ENCODE assay signal across 24 mouse cellular contexts in genomic region chr4:153002516-153002915, GRCm38 (mm10).
A peak's percentile ranks its signal among the peaks of the same experiment; 100 is the strongest.
DNase-seq lines count a peak whose midpoint lies in the region; ATAC-seq and TF ChIP-seq lines count a peak whose summit lies in the region.
"Had no signal": no experiment of that assay in that cellular context is flagged by ENCODE, and none has a peak within 500 bp of the region (broad histone marks: within the 10 kb centered on the region; RNA-seq: fewer than 3 reads in every experiment).

No protein-coding gene starts in this region.

- H3K79me2 ChIP-seq in liver, adult 2 months (ENCODE audit: control insufficient read depth, insufficient read depth, low read length) = no peaks in the 10 kb centered on the region

- intact Hi-C loops in heart, postnatal 25 days (cut with DNase I) = no loop called here

- 74% methylated on average over 4 of the region's 4 CpGs for WGBS in forebrain, embryonic 16.5 days
- WGBS in forebrain, embryonic 11.5 days = 84% methylated on average over 4 of the region's 4 CpGs
- WGBS in liver, adult 2 months = 47% methylated on average over 4 of the region's 4 CpGs
- WGBS in liver, embryonic 11.5 days = 64% methylated on average over 4 of the region's 4 CpGs
- 48% methylated on average over 4 of the region's 4 CpGs for WGBS in liver, embryonic 16.5 days (ENCODE audit: insufficient replicate concordance)

- H3K27ac ChIP-seq in forebrain, embryonic 16.5 days (ENCODE audit: low read length) = peak overlapping the region; percentile 16; the same call in 1 of the 2 replicates
- no peak overlapping the region for H3K27ac ChIP-seq in forebrain, embryonic 11.5 days (ENCODE audit: low read depth, low read length)
- H3K27ac ChIP-seq in liver, adult 2 months (replicated peaks; ENCODE audit: insufficient read depth, low read depth, low read length) = peak overlapping the region; percentile 84
- H3K27ac ChIP-seq in liver, embryonic 11.5 days (ENCODE audit: low read depth, low read length) = no peak overlapping the region
- no peak overlapping the region for H3K27ac ChIP-seq in liver, embryonic 16.5 days (ENCODE audit: low read length)
- H3K27ac ChIP-seq: embryonic facial prominence, embryonic 13.5 days; forebrain, embryonic 13.5 days; intestine, embryonic 15.5 days; left cerebral cortex, adult 2 months; limb, embryonic 13.5 days; midbrain, embryonic 12.5 days had no signal

- H3K36me3 ChIP-seq in forebrain, embryonic 16.5 days (ENCODE audit: control insufficient read depth, insufficient read depth) = no peaks in the 10 kb centered on the region
- H3K36me3 ChIP-seq in forebrain, embryonic 11.5 days (ENCODE audit: control insufficient read depth, insufficient read depth, low read length) = no peaks in the 10 kb centered on the region
- H3K36me3 ChIP-seq in liver, adult 2 months (ENCODE audit: control insufficient read depth, insufficient read depth, low read length) = no peaks in the 10 kb centered on the region
- no peaks in the 10 kb centered on the region for H3K36me3 ChIP-seq in liver, embryonic 11.5 days (ENCODE audit: control insufficient read depth, insufficient read depth, low read length)
- no peaks in the 10 kb centered on the region for H3K36me3 ChIP-seq in liver, embryonic 16.5 days (ENCODE audit: control insufficient read depth, insufficient read depth)
- H3K36me3 ChIP-seq: embryonic facial prominence, embryonic 13.5 days; hindbrain, embryonic 10.5 days; intestine, embryonic 15.5 days; limb, embryonic 13.5 days; midbrain, embryonic 12.5 days had no signal

- no peak for TF ChIP-seq CTCF in liver, adult 2 months (IDR thresholded peaks at IDR 0.05; ENCODE audit: low read depth, low read length)

- DNase-seq in forebrain, embryonic 11.5 days (ENCODE audit: low spot score) = no peak
- DNase-seq in liver, adult 2 months (ENCODE audit: extremely low read depth, low read depth, low spot score) = peak; percentile 84
- no peak for DNase-seq in liver, embryonic 11.5 days (ENCODE audit: low spot score)
- peak; percentile 74 for DNase-seq in brain, adult 2 months (ENCODE audit: low read depth, low spot score)
- DNase-seq in heart, postnatal 25 days (ENCODE audit: low spot score) = no peak
- DNase-seq: cerebellum, adult 8-10 months; cerebellum, postnatal 36 days; embryo, embryonic 11 days; kidney, adult 8-10 months; kidney, postnatal 36 days; thymus, postnatal 4 days had no signal

- no peaks in the 10 kb centered on the region for H3K9me3 ChIP-seq in forebrain, embryonic 16.5 days (ENCODE audit: control insufficient read depth, low read length)
- H3K9me3 ChIP-seq in forebrain, embryonic 11.5 days (ENCODE audit: control insufficient read depth, low read length) = no peaks in the 10 kb centered on the region
- H3K9me3 ChIP-seq in liver, embryonic 11.5 days (ENCODE audit: control insufficient read depth, low read length) = no peaks in the 10 kb centered on the region; the same call in 1 of the 2 replicates
- H3K9me3 ChIP-seq in liver, embryonic 16.5 days (replicated peaks; ENCODE audit: control insufficient read depth, low read length) = no peaks in the 10 kb centered on the region; the same call in none of the 2 replicates
- H3K9me3 ChIP-seq: embryonic facial prominence, embryonic 13.5 days; forebrain, embryonic 13.5 days; intestine, embryonic 15.5 days; midbrain, embryonic 12.5 days had no signal

- no peak overlapping the region for H3K4me2 ChIP-seq in forebrain, embryonic 16.5 days (ENCODE audit: low read length)
- H3K4me2 ChIP-seq in forebrain, embryonic 11.5 days (ENCODE audit: low read depth, low read length, severe bottlenecking) = no peak overlapping the region
- H3K4me2 ChIP-seq in liver, embryonic 11.5 days = no peak overlapping the region
- no peak overlapping the region for H3K4me2 ChIP-seq in liver, embryonic 16.5 days (ENCODE audit: low read depth, low read length)
- H3K4me2 ChIP-seq: embryonic facial prominence, embryonic 13.5 days; forebrain, embryonic 13.5 days; heart, embryonic 11.5 days; intestine, embryonic 15.5 days; limb, embryonic 13.5 days; lung, embryonic 14.5 days; midbrain, embryonic 12.5 days had no signal

- H3K9ac ChIP-seq in forebrain, embryonic 16.5 days (replicated peaks; ENCODE audit: low read depth, low read length) = no peak overlapping the region
- H3K9ac ChIP-seq in forebrain, embryonic 11.5 days (ENCODE audit: low read length) = no peak overlapping the region
- H3K9ac ChIP-seq in liver, adult 2 months (ENCODE audit: low read depth, low read length) = no peak overlapping the region
- H3K9ac ChIP-seq in liver, embryonic 11.5 days (ENCODE audit: low read depth, low read length) = no peak overlapping the region
- no peak overlapping the region for H3K9ac ChIP-seq in liver, embryonic 16.5 days (ENCODE audit: low read depth, low read length)
- H3K9ac ChIP-seq: embryonic facial prominence, embryonic 13.5 days; forebrain, embryonic 13.5 days; intestine, embryonic 15.5 days; limb, embryonic 13.5 days; lung, embryonic 14.5 days; midbrain, embryonic 12.5 days had no signal

- ATAC-seq in forebrain, embryonic 16.5 days = no peak
- ATAC-seq in forebrain, embryonic 11.5 days (replicated peaks; ENCODE audit: low FRiP score) = no peak
- ATAC-seq in liver, embryonic 11.5 days (replicated peaks; ENCODE audit: low FRiP score) = no peak
- ATAC-seq in liver, embryonic 16.5 days (ENCODE audit: low read depth) = peak; percentile 45; the same call in 1 of the 2 replicates
- ATAC-seq: forebrain, embryonic 13.5 days; hindbrain, embryonic 16.5 days; intestine, embryonic 15.5 days had no signal

- H3K4me1 ChIP-seq in forebrain, embryonic 16.5 days (replicated peaks; ENCODE audit: control insufficient read depth, insufficient read depth, low read length) = no peaks in the 10 kb centered on the region
- no peaks in the 10 kb centered on the region for H3K4me1 ChIP-seq in forebrain, embryonic 11.5 days (replicated peaks; ENCODE audit: control insufficient read depth, insufficient read depth, low read length)
- peaks cover 5% of the 10 kb centered on the region for H3K4me1 ChIP-seq in liver, adult 2 months (ENCODE audit: control insufficient read depth, insufficient read depth, low read length)
- H3K4me1 ChIP-seq in liver, embryonic 11.5 days (replicated peaks; ENCODE audit: control insufficient read depth, insufficient read depth, low read length) = no peaks in the 10 kb centered on the region; the same call in 1 of the 2 replicates
- H3K4me1 ChIP-seq in liver, embryonic 16.5 days (ENCODE audit: control insufficient read depth, low read depth, low read length) = no peaks in the 10 kb centered on the region
- H3K4me1 ChIP-seq: embryonic facial prominence, embryonic 13.5 days; intestine, embryonic 15.5 days; limb, embryonic 13.5 days had no signal

- H3K27me3 ChIP-seq in forebrain, embryonic 16.5 days (replicated peaks; ENCODE audit: control insufficient read depth, insufficient read depth, low read length) = no peaks in the 10 kb centered on the region
- H3K27me3 ChIP-seq in forebrain, embryonic 11.5 days (ENCODE audit: control insufficient read depth, insufficient read depth, low read length) = no peaks in the 10 kb centered on the region
- H3K27me3 ChIP-seq in liver, adult 2 months (ENCODE audit: control insufficient read depth, insufficient read depth, low read length) = no peaks in the 10 kb centered on the region
- H3K27me3 ChIP-seq in liver, embryonic 11.5 days (replicated peaks; ENCODE audit: control insufficient read depth, insufficient read depth, low read length) = no peaks in the 10 kb centered on the region
- no peaks in the 10 kb centered on the region for H3K27me3 ChIP-seq in liver, embryonic 16.5 days (ENCODE audit: control insufficient read depth, insufficient read depth, low read depth, low read length)
- H3K27me3 ChIP-seq: embryonic facial prominence, embryonic 13.5 days; intestine, embryonic 15.5 days; limb, embryonic 13.5 days; midbrain, embryonic 12.5 days had no signal

- TF ChIP-seq POLR2A in liver, adult 2 months (IDR thresholded peaks at IDR 0.05; ENCODE audit: extremely low read depth, insufficient read depth, low read length) = no peak

- H3K4me3 ChIP-seq in forebrain, embryonic 16.5 days (replicated peaks; ENCODE audit: low read length) = no peak overlapping the region
- no peak overlapping the region for H3K4me3 ChIP-seq in forebrain, embryonic 11.5 days (ENCODE audit: low read depth, low read length)
- H3K4me3 ChIP-seq in liver, adult 2 months (ENCODE audit: insufficient read depth, low read depth, low read length) = no peak overlapping the region
- no peak overlapping the region for H3K4me3 ChIP-seq in liver, embryonic 11.5 days (ENCODE audit: low read depth, low read length)
- H3K4me3 ChIP-seq in liver, embryonic 16.5 days (ENCODE audit: low read depth, low read length) = no peak overlapping the region
- H3K4me3 ChIP-seq: embryonic facial prominence, embryonic 13.5 days; erythroblast, embryonic 14.5 days; forebrain, embryonic 13.5 days; hindbrain, embryonic 10.5 days; intestine, embryonic 15.5 days; left cerebral cortex, adult 2 months; limb, embryonic 13.5 days; midbrain, embryonic 12.5 days had no signal

Comparison
In these comparisons a context has a peak if more than half of its experiments do, and no peak if none do; other contexts are left out.
1. H3K27ac ChIP-seq: peak in forebrain, embryonic 16.5 days (single experiment) and liver, adult 2 months (single experiment); none in forebrain, embryonic 11.5 days (single experiment), liver, embryonic 11.5 days (single experiment) and liver, embryonic 16.5 days (single experiment).
2. DNase-seq: peak in liver, adult 2 months (single experiment) and brain, adult 2 months (single experiment); none in forebrain, embryonic 11.5 days (single experiment), liver, embryonic 11.5 days (single experiment) and heart, postnatal 25 days (single experiment).